Mouse (Mus musculus) C2C12 (cell line): ENCODE results near the gene Thsd7a. TPM values are rescaled to one million over a fixed set of nuclear protein-coding genes. Genes with fewer than 3 reads are reported as not detected.

Experiments
- H3K27me3 ChIP-seq: one replicate; pipeline ENCODE4 v1.6.1; 2011; ENCODE audit not compliant: control insufficient read depth, insufficient read depth, insufficient read length
- H3K36me3 ChIP-seq: one replicate; pipeline ENCODE4 v1.6.1; 2011; ENCODE audit not compliant: control insufficient read depth, insufficient read depth
- H3K4me3 ChIP-seq: one replicate; pipeline ENCODE4 v1.5.1; 2011; ENCODE audit warnings: mild to moderate bottlenecking, control low read depth; ENCODE audit not compliant: poor library complexity, insufficient read depth, severe bottlenecking
- H3K79me2 ChIP-seq: one replicate; pipeline ENCODE4 v1.6.1; 2011; ENCODE audit not compliant: control insufficient read depth, insufficient read depth
- H3K79me3 ChIP-seq: one replicate; pipeline ENCODE4 v1.6.1; 2011; ENCODE audit warnings: low read depth, control low read depth
- H3ac ChIP-seq: one replicate; pipeline ENCODE3; 2011; ENCODE audit warnings: low read depth; ENCODE audit not compliant: control insufficient read depth, insufficient read length
- CEBPB ChIP-seq: IDR thresholded peaks from one replicate; pipeline ENCODE4 v1.6.1; 2011; ENCODE audit warnings: low read depth, mild to moderate bottlenecking, control low read depth, moderate library complexity
- CTCF ChIP-seq: IDR thresholded peaks from one replicate; pipeline ENCODE4 v1.5.1; 2011; ENCODE audit not compliant: control insufficient read depth, insufficient read depth, insufficient read length
- FOSL1 ChIP-seq: IDR thresholded peaks from one replicate; pipeline ENCODE4 v1.8.0; 2011; ENCODE audit warnings: mild to moderate bottlenecking, low read length; ENCODE audit not compliant: poor library complexity, insufficient read depth, severe bottlenecking
- MAX ChIP-seq: IDR thresholded peaks from one replicate; pipeline ENCODE4 v1.6.1; 2011; ENCODE audit warnings: mild to moderate bottlenecking, control low read depth
- MYOD1 ChIP-seq: IDR thresholded peaks from one replicate; pipeline ENCODE4 v1.6.1; 2011; ENCODE audit warnings: low read depth; ENCODE audit not compliant: control insufficient read depth, insufficient read length
- MYOG ChIP-seq: IDR thresholded peaks from one replicate; pipeline ENCODE4 v1.6.1; 2011; ENCODE audit not compliant: control insufficient read depth, insufficient read length; ENCODE audit errors: extremely low read depth
- USF1 ChIP-seq: IDR thresholded peaks from one replicate; pipeline ENCODE4 v1.6.1; 2011; ENCODE audit warnings: low read depth, mild to moderate bottlenecking, control low read depth, moderate library complexity
- polyA plus RNA-seq: library from polyadenylated mRNA; unstranded; fragments of >200 nt; fragmentation: generic; extraction: Trizol; gene quantifications from one replicate; pipeline ENCODE4 v1.2.1, GENCODE M21; 2012; ENCODE audit warnings: missing spikeins

Gene Thsd7a
- polyA plus RNA-seq, 1 experiment = 4.2 TPM

- H3ac ChIP-seq = no peak overlapping the region
- no peaks in the 10 kb centered on the region for H3K36me3 ChIP-seq
- TF ChIP-seq MAX (no peak), MYOG (no peak), CEBPB (no peak), USF1 (no peak), CTCF (no peak), MYOD1 (no peak), FOSL1 (no peak)
- no peaks in the 10 kb centered on the region for H3K27me3 ChIP-seq
- no peaks in the 10 kb centered on the region for H3K79me2 ChIP-seq
- H3K79me3 ChIP-seq = no peaks in the 10 kb centered on the region
- no peak overlapping the region for H3K4me3 ChIP-seq
Observed at GRCm38 (mm10) chr6:12555114-12556099, 193.8 kb downstream of the Thsd7a start.

DNA sequence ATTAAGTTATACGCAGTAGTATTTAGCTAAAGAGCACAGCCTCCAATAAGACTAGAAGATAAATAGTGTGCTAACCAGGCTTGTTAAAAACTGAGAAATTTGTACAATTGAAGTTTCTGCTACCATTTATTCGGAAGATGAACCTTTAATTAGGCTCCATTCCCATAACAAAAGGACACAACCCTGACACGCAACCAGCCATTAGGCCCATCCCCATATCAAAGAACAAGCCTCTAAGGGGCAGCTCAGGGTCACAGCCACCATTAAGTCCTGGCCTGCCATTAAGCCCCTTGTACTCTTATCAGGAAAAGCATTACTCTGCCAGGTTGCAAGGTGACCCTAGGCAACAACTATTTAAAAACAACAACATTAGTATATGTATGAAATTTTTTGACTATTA is 198.0 kb downstream of the Thsd7a start:
- Histone ChIP-seq H3K27me3 (no peaks in the 10 kb centered on the region), H3K4me3 (no peak overlapping the region), H3K79me3 (no peaks in the 10 kb centered on the region), H3ac (no peak overlapping the region), H3K36me3 (no peaks in the 10 kb centered on the region), H3K79me2 (no peaks in the 10 kb centered on the region)
- TF ChIP-seq USF1 (no peak), MYOD1 (no peak)

- H3K4me3 ChIP-seq = no peak overlapping the region
- H3K36me3 ChIP-seq = no peaks in the 10 kb centered on the region
- no peaks in the 10 kb centered on the region for H3K27me3 ChIP-seq
- no peak overlapping the region for H3ac ChIP-seq
- no peaks in the 10 kb centered on the region for H3K79me3 ChIP-seq
- TF ChIP-seq MYOG (no peak), USF1 (no peak), CEBPB (no peak), CTCF (no peak), FOSL1 (no peak), MYOD1 (no peak), MAX (no peak)
- H3K79me2 ChIP-seq = no peaks in the 10 kb centered on the region
Observed at GRCm38 (mm10) chr6:12550054-12550655, 199.1 kb downstream of the Thsd7a start.

DNA sequence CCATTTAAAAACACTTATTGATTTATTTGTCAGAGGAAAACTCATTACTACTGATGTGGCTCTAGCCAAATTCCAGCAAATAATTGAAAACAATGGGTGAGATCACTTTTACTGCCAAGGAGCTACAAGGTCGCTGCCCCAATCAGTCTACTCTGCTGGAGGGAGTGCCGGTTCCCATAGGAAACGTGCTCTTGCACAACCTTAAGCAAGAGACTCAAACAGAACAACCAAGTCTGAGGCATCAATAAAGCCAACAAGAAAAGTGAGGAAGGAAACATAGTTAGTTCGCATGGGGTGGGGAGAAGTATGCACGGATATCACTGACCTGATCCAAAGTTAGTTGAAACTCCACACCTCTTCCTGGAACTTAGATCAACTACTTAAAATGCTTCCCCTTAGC is 205.1 kb downstream of the Thsd7a start:
- no peaks in the 10 kb centered on the region for H3K79me2 ChIP-seq

DNA sequence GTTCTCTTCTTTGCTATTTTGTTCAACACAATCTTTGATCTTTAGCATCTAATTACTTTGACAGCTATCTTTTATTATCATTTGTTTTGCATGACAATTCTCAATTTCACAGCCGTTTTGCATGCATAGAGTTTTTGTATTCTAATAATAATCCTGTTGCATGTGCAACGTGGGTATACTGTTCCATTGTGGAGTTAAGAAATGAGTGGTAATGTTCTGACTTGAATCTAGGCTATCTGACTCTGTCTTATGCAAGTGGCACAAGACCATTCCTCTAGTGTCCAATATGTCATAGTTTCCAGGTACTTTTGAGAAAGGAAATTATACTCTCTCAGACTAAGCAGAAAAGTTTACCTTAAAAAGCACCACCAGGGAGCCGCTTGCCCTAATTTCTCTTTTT is 206.7 kb downstream of the Thsd7a start:
- no peaks in the 10 kb centered on the region for H3K27me3 ChIP-seq
- H3K79me3 ChIP-seq = no peaks in the 10 kb centered on the region
- H3K79me2 ChIP-seq = no peaks in the 10 kb centered on the region
- H3K36me3 ChIP-seq = no peaks in the 10 kb centered on the region
- TF ChIP-seq MAX = no peak
- no peak for TF ChIP-seq CEBPB
- no peak for TF ChIP-seq USF1
- TF ChIP-seq CTCF = no peak
- TF ChIP-seq MYOD1 = no peak
- no peak for TF ChIP-seq MYOG
- TF ChIP-seq FOSL1 = no peak
- H3K4me3 ChIP-seq = no peak overlapping the region
- no peak overlapping the region for H3ac ChIP-seq

More for the DNA sequence above, 205.1 kb downstream of the Thsd7a start:
- no peak overlapping the region for H3K4me3 ChIP-seq
- H3K36me3 ChIP-seq = no peaks in the 10 kb centered on the region
- no peak overlapping the region for H3ac ChIP-seq
- TF ChIP-seq FOSL1 (no peak), CEBPB (no peak), MYOD1 (no peak)
- H3K79me3 ChIP-seq = no peaks in the 10 kb centered on the region
- no peaks in the 10 kb centered on the region for H3K27me3 ChIP-seq

DNA sequence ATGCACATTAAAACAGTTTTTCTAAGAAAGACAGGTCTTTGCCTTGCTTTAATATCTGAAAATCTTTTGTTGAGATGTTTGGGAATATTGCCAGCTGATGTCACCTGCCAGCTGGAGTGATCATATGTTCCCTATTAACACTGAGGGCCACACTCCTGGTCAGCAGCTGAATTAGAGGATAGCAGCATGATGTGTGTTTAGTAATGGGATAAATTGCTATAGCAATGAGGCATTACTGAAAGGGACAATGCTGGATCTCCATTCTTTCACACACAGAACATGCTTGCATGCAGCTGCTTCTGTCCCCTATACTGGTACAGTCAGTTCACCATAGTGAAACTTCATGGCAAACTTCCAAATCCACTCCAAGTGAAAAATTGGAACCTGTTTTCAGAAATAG is 230.1 kb downstream of the Thsd7a start:
- TF ChIP-seq MYOD1 (no peak), FOSL1 (no peak), MYOG (no peak), MAX (no peak), CTCF (no peak), CEBPB (no peak), USF1 (no peak)
- H3K79me2 ChIP-seq = no peaks in the 10 kb centered on the region

More for the DNA sequence above, 230.1 kb downstream of the Thsd7a start:
- Histone ChIP-seq H3K36me3 (no peaks in the 10 kb centered on the region), H3K79me3 (no peaks in the 10 kb centered on the region), H3K27me3 (no peaks in the 10 kb centered on the region), H3K4me3 (no peak overlapping the region), H3ac (no peak overlapping the region)
